Mouse (Mus musculus) frontal cortex, postnatal 36 days (tissue): Measurements from ENCODE around the gene Kcnt2.

ENCODE experiments used
- DNase-seq, 2 experiments: peaks; one replicate each; pipeline ENCODE4 v3.0.0; 2022; ENCODE audit warnings: low spot score in 2 of 2

The Kcnt2 gene

GRCm38 (mm10) chr1:140491406-140491805 is 245.4 kb downstream of the Kcnt2 start:
- DNase-seq = peak; percentile 31 to 70

GRCm38 (mm10) chr1:140492237-140492636 is 246.3 kb downstream of the Kcnt2 start:
- no peak for DNase-seq

- no peak for DNase-seq
These were observed 267.5 kb downstream of the Kcnt2 start for GRCm38 (mm10) chr1:140513451-140513850.

- peak; percentile 25 to 63 for DNase-seq
These were observed 285.4 kb downstream of the Kcnt2 start for GRCm38 (mm10) chr1:140531285-140531908.

GRCm38 (mm10) chr1:140534849-140535248 is 288.9 kb downstream of the Kcnt2 start:
- DNase-seq = no peak

GRCm38 (mm10) chr1:140542066-140542465 is 296.1 kb downstream of the Kcnt2 start:
- DNase-seq = no peak

- no peak for DNase-seq
These were observed 302.8 kb downstream of the Kcnt2 start for GRCm38 (mm10) chr1:140548711-140549110.

GRCm38 (mm10) chr1:140560801-140561200 is 314.8 kb downstream of the Kcnt2 start:
- no peak for DNase-seq

GRCm38 (mm10) chr1:140572141-140572540 is 326.2 kb downstream of the Kcnt2 start:
- no peak for DNase-seq

GRCm38 (mm10) chr1:140578607-140579006 is 332.6 kb downstream of the Kcnt2 start:
- no peak for DNase-seq

- no peak for DNase-seq
These were observed 342.3 kb downstream of the Kcnt2 start for GRCm38 (mm10) chr1:140588302-140588701.

- no peak for DNase-seq
These were observed 362.9 kb downstream of the Kcnt2 start for GRCm38 (mm10) chr1:140608765-140609297.

GRCm38 (mm10) chr1:140613101-140613500 is 367.1 kb downstream of the Kcnt2 start:
- DNase-seq = no peak

- no peak for DNase-seq
These were observed 368.9 kb downstream of the Kcnt2 start for GRCm38 (mm10) chr1:140614840-140615239.

- DNase-seq = no peak
These were observed 372.2 kb downstream of the Kcnt2 start for GRCm38 (mm10) chr1:140618164-140618563.

GRCm38 (mm10) chr1:140624918-140625317 is 379.0 kb downstream of the Kcnt2 start:
- no peak for DNase-seq

- DNase-seq = peak in 1 of 2 experiments; percentile 20
These were observed 413.8 kb downstream of the Kcnt2 start for GRCm38 (mm10) chr1:140659607-140660340.

- DNase-seq = peak in 1 of 2 experiments; percentile 15
These were observed 414.9 kb downstream of the Kcnt2 start for GRCm38 (mm10) chr1:140660751-140661403.

- peak in 1 of 2 experiments; percentile 26 for DNase-seq
These were observed 415.4 kb downstream of the Kcnt2 start for GRCm38 (mm10) chr1:140661404-140661787.
